Mouse (Mus musculus) layer of hippocampus, postnatal 36 days (tissue): ENCODE measurements around the gene Traf3. TPM values are rescaled to one million over a fixed set of nuclear protein-coding genes. Genes with fewer than 3 reads are reported as not detected.
A peak's percentile ranks its signal among the peaks of the same experiment; 100 is the strongest.

Experiments
- DNase-seq, 2 experiments: peaks; one replicate each; pipeline ENCODE4 v3.0.0; 2022
- total RNA-seq, 2 experiments: library from RNA; stranded (reverse); gene quantifications; 2 replicates each; pipeline ENCODE4 v1.2.3; 2021

Gene Traf3
- total RNA-seq, 2 experiments from 2014 or later, result 71.9 to 86.6 TPM

DNA sequence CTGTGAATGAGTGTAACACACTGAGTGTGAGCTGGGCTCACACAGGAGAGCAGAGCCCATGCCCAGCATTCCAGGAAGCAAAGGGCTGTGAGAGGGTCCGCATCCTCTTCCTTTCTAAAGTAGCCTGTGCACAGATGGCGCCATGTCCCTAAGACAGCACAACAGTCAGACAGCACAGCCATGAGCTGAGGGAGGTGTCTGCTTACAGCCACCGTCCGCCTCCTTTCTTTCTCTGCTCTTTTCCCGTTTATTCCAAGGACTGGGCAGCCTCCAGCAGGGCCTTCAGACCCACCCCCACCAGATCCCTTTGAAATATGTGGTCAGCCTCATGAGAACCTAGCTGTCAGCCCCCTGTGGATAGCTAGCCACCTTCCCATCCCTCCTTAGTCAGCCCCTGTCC is 99.0 kb downstream of the Traf3 start:
- no peak for DNase-seq

GRCm38 (mm10) chr12:111266592-111266991 is 100.4 kb downstream of the Traf3 start:
- DNase-seq, result no peak

DNA sequence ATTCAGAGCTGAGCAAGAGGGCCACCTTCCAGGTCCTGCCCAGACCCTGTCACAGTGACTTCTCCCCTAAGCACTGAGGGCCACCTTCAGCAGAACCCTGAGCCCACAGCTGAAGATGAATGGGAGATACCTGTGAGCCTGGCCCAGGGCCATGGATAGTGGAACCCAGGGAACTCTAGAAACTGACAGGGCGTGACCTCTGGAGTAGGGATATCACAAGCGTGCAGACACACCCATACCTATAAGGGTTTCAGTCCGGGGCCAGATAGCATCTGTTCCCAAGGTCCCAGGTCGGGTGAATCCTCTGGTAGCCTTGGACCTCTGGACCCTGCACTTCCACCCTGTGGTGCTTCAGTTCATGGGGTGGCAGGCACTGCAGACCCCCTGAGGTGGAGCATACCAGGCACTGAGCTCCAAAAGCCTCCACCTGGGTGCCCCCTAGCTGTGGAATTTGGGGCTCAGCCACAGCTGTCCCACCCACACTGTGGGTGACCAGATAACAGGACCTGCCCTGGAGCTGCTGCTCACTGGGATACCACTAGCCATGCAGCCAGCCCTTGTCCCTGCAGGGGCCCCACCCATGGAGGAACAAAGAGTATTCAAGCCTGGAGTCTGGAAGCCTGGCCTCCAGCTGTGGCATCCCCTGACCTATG is 101.6 kb downstream of the Traf3 start:
- no peak for DNase-seq

GRCm38 (mm10) chr12:111270629-111271277 is 104.6 kb downstream of the Traf3 start, which contains the start of gene Amn:
Amn (plus strand) TSS chr12:111271095.
- DNase-seq, result no peak

- no peak for DNase-seq
Observed at GRCm38 (mm10) chr12:111271406-111271805, 105.2 kb downstream of the Traf3 start.

GRCm38 (mm10) chr12:111271966-111272365 is 105.8 kb downstream of the Traf3 start:
- no peak for DNase-seq

- peak; percentile 77 to 84 for DNase-seq
Observed at GRCm38 (mm10) chr12:111272420-111272819, 106.2 kb downstream of the Traf3 start.

DNA sequence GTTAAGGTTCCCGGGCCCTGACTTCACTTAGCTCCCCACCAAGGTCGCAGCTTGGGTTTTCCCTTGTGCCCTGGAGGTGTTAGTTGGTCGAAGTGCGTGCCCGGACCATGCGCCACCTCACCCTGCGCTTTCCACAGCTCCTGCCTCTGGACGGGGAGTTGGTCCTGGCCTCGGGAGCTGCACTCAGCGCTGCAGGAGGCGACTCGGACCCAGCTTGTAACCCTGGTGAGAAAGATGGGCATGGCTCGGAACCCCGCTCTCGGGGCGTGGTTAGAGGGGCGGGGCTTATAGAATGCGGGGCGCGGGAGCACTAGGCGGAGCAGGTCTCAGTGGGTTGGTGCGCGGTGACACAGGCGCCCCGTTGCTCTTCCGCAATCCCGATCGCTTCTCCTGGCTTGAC is 107.8 kb downstream of the Traf3 start:
- no peak for DNase-seq

GRCm38 (mm10) chr12:111274447-111275149 is 108.4 kb downstream of the Traf3 start:
- no peak for DNase-seq

DNA sequence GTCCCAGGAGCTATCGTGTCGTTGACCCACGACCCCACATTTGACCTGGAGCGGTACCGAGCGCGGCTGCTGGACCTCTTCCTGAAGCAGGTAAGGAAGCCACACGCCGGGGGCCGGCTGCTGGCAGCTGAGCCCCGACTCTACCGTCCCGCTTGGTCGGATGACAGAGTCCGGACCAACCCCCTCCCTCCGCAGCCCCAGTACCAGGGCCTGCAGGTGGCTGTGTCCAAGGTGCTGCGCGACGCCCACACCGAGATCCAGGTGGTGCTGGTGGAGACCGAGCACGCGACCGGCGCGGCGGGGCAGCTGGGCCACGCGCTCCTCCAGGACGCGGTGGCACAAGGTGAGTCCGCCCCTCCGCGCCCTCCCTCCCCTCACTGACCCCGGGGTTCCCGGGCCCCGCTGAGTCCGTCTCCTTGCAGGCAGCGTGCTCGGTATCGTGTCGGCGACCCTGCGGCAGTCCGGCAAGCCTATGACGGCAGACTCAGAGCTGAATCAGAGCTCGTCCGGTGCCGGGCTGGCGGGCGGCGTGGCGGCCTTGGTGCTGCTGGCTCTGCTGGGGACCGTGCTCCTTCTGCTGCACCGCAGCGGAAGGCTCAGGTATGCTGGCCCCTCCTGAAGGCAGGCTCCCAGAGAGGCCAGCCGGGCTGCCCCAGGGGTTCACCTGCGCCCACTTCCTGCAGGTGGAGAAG is 109.1 kb downstream of the Traf3 start:
- DNase-seq, result no peak

GRCm38 (mm10) chr12:111276371-111276770 is 110.2 kb downstream of the Traf3 start:
- DNase-seq, result no peak

DNA sequence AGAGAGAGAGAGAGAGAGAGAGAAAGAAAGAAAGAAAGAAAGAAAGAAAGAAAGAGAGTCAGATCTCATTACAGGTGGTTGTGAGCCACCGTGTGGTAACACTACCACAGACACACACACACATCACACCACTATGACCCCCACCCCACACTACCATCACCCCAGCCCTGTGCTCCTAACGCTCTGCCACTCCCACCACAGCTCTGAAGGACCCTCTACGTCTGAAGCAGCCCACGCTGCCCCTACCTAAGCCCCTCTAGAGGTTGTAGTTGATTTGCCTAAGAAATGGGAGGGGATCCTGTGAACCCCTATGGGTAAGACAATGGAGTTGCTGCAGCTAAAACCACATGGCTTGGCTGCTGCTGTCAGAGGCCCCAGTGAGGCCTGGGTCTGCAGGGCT is 117.4 kb downstream of the Traf3 start:
- DNase-seq, result no peak

DNA sequence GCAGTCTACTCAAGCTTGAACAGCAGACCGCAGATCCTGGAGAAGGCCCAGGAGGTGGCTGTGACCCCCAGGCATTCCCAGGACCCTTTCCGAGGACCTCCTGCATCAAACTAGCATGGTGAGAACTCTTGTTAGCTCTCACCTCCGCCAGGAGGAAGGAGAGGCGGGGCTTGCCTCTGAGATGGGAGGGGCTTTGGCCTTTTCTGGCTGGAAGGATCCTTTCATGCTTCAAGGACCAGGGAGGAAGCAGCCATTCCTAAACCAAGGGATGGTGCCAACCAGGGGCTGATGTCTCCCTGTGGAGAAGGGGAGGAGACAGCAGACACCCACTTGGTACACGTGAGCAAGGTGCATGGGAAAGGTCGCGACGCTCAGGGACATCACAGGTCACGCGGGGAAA is 118.4 kb downstream of the Traf3 start:
- no peak for DNase-seq

- no peak for DNase-seq
Observed at GRCm38 (mm10) chr12:111293025-111293424, 126.9 kb downstream of the Traf3 start.

- no peak for DNase-seq
Observed at GRCm38 (mm10) chr12:111301322-111302017, 135.3 kb downstream of the Traf3 start.

DNA sequence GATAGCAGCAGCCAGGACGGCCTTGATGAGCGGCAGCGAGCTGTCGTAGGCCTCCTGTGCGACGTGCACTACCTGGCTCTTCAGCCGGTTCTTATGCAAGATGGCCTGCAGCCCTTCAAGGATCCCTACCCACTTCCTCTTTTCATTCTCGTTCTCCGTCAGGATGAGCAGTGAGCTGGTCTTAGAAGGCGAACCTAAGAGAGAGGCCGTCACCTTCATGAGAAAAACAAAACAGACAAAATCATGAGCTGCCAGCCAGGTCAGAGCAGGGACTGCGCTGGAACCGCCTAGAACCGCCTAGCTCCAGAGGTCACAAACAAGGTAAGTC is 135.8 kb downstream of the Traf3 start:
- DNase-seq, result no peak

GRCm38 (mm10) chr12:111303702-111304337 is 137.7 kb downstream of the Traf3 start:
- peak in 1 of 2 experiments; percentile 27 for DNase-seq

DNA sequence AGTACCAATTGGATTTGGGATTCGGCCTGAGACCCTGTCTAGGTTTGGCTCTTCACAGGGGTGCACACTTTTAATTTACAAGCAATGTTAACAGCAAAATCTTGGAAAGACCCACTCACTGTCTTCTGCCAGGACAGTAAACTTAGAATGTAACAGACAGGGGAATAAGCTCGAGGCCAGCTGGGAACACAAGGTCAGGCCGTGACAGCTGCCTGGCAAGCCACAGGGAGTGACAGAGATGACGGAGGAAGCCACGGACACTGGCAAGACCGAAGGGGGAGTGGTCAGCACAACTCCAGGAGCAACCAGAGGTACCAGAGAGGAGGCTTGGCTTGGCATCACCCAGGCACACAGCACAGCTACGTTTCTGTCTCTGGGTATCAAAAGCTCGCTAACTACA is 140.7 kb downstream of the Traf3 start:
- no peak for DNase-seq

DNA sequence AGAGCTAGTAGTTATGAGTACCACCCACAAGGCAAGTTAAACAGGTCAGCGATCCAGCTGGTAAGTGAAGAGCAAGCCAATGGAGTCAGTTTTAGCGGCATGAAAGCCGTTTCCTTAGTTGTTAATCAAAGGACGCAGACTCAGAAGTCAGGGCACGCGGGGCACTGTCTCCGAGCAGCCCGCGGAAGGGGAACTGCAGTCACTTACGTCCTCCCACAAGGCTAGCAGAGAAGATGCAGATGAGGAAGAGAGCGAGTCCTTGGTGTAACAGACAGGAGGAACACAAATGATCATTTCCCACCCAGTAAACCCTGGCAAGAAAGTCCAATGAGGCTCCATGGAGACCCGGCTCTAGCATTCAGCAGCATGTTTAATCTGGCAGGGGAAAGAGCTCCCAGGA is 143.1 kb downstream of the Traf3 start:
- DNase-seq, result no peak

DNA sequence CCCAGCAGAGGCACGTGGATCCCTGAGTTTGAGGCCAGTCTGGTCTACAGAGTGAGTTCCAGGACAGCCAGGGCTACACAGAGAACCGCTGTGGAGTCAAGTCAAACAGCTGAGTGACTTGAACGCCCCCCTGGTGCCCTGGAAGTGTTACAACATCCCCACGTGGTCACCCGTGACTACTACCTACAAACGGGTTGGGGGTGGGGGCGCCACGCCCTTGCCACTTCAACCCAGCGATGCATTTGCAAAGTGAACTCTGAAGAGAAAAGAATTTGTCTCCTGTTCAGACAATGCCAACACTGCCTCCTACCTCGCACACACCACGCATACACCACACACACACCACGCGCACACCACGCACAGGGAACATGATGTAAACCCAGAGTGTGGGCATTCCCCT is 143.8 kb downstream of the Traf3 start:
- no peak for DNase-seq

GRCm38 (mm10) chr12:111311775-111312174 is 145.6 kb downstream of the Traf3 start:
- no peak for DNase-seq

DNA sequence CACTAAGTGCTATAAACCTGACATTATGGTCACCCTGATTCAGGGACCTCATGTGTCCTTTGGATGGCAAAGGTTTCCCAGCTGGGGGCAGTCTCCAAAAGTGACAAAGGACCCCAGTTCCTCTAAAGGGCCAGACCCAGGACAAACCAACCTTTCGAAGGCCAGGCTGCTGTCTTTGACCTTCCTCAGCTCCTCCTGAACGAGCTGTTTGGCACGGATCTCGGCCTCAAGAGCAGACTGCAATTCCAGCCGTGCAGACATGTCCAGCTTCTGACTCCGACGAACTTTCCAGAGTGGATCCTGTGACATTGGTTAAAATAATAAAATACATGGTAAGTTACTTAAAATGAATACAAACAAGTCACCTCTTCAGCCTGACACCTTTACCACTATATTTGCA is 148.1 kb downstream of the Traf3 start:
- no peak for DNase-seq
